Mouse (Mus musculus): ENCODE measurements around the gene Sh3gl1.

Sh3gl1 gene

DNA sequence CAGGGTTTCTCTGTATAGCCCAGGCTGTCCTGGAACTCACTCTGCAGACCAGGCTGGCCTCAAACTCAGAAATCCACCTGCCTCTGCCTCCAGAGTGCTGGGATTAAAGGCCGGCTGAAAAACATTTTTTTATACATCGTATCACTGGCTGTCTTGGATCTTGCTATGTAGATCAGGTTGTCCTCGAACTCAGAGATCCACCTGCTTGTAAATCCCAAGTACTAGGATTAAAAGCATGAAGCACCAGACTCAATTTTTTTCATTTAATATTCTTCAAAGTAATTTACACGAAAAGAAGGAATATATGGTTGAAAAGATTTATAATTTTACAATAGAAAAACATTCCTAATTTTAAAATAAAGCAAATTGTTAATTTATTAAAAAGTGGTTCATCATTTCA is 2.9 kb upstream of the Sh3gl1 start:
- no peak for DNase-seq

DNA sequence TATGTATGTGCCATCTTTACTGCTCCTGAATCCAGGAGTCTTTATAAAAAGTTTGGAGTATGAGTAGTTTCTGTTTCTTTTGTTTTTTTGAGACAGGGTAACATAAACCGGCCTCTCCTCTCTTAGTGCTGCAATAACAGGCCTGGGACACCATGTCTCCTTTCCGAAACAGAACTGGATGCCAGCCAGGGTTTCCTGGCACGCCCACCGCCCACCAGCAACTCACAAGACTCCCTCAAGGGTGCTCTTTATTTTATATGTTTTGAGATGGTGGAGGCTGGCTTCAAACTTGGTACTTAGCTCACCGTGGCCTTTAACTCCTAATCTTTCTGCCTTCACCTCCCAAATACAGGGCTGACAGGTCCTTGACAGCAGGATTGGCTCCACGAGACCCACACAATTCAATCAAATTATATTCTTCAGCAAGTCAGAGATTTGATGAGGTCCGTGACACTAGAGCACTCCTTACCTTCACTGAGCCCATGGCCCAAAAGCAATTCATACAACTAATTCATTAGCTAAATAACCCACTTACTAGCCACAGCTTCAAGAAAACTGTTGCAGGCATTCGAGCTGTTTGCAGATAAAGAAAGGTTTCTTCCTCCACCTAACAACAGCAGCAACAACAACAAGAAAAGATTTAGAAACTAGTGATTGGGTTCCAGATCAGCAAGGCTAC is 2.3 kb upstream of the Sh3gl1 start:
- no peak for DNase-seq

DNA sequence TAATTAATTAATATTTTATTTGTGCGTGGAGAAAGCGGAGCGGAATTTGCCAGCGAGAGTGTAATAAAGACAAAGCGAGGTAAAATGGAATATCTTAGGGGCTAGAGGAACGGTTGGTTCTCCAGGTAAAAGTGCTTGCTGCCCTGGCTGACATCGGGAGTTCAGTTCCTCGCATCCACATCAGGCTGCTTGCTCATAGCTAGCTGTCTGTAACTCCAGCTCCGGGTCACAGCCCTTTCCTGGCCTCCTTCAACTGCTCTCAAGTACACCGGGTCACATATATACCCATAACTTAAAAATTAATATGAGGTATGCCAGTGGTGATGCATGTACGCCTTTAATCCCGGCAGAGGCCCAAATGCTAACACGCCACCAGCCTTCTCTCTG is 459 bp upstream of the Sh3gl1 start:
- DNase-seq: no peak

DNA sequence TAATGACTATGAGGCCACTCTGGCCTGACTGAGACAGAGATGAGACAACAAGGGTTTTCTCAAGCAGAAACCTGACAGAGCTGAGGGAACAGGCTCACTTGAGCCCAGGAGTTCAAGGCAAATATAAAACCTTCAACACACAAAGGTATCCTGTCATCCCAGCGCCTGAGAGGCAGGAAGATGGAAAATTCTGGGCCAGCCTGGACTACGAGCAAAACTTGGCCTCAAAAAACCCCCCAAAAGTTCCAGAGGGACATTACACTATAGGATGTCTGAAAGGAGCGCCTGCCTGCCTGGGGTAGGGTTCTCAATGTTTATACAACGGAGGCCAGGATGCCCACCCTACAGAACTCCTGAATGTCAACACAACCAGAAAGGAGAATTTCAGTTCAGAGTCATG is 1.2 kb downstream of the Sh3gl1 start:
- DNase-seq: no peak

DNA sequence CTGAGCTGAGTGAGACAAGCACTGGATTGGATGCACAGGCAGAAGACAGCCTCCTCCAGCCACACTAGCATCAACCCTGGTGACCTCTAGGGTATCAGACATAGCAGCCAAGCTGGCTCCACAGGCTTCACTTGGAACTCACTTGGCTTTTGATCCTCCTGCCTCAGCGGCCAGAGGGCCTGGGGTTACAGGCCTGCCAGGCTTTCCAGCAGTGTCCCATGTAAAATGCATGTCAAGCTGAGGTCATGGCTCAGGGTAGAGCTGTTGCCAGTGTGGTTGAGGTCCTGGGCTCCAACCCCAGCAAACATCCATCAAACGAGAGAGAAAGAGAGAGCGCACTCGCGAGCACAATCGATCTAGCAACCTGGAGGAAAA is 1.7 kb downstream of the Sh3gl1 start:
- no peak for DNase-seq

DNA sequence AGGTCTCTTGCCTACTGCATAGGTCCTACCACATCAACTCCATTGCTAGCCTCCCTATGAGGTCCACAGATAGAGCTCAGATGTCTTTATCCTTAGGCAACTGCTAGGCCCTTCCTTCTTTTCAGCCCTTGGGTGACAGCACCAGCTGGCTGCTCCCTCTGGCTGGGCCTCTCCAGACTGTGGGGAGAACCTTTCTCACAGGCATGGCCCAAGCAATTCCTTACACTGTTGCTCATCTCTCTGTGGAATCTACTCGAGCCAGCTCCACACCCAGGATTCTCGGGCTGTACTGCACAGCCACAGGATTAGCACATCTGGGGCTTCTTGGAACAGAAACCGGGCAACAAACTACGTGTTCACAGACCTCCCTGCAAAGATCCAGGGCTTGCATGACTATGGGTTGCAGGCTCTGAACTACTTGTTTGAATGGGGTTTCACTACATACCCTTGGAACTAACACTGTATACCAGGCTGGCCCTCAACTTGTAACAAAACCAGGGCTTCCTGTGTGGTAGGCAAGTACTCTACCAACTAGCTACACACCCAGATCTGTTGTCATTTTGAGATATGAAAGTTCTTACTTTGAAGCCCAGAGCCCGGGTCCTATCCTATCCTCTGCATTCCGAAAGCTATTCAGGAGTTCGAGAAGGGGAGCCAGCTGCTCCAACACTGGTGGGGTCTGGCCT is 2.3 kb downstream of the Sh3gl1 start:
- no peak for DNase-seq

DNA sequence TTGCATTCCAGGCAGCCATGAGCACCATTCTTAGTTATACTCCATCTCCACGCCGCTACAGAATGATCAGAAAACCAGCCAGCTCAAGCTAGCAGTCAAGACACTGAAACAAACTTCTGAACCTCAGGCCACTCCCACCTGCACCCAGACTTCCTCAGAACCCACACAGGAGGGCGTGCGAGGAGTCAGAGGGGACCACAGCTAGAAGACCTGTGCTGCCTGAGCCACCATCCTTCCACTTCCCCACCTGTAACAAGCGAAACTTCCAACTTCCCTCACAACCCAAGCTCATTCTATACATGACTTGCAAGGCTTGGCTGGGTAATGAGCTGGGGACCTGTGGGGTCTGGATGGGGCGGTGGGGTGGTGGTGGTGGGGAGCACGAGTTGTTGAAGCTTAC is 3.6 kb downstream of the Sh3gl1 start:
- DNase-seq: no peak

DNA sequence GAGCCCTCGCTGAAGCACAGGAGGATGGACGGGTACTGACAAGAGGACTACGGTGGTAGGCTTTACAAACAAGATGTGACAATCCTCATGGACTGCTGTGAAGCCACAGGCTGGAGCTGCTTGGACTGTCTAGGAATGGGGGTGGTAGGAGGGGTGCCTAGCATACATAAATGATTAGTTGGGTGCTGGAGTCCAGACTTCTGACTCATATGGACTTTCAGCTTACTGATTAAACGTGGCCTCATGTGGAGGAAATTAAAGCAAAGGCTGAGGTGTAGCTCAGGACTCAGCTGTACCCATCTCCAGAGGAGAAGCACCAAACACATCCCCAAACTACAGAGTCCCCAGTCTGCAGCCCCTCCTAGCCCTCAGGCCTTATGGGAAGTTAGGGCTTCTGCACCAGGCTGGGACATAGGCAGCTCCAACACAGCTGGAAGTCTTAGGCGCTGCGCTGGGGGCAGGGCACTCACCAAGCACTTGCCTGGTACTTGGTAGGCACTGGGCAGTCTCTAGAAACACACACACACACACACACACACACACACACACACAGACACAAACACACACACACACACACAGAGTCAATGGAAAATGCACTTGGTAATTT is 4.2 kb downstream of the Sh3gl1 start:
- no peak for DNase-seq

DNA sequence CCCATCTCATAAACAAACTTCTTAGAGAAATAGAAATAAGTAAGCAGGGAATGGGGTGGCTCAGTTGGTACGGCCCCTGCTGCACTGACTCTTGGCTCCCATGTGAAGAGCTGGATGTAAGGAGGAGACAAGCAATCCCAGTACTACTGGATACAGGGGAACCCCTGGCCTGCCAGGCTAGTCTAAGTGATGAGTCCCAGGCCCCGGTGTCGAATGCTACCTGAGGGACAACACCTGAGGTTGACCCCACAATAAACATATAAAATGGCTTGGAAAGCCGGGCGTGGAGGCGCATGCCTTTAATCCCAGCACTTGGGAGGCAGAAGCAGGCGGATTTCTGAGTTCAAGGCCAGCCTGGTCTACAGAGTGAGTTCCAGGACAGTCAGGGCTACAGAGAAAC is 5.0 kb downstream of the Sh3gl1 start:
- no peak for DNase-seq

DNA sequence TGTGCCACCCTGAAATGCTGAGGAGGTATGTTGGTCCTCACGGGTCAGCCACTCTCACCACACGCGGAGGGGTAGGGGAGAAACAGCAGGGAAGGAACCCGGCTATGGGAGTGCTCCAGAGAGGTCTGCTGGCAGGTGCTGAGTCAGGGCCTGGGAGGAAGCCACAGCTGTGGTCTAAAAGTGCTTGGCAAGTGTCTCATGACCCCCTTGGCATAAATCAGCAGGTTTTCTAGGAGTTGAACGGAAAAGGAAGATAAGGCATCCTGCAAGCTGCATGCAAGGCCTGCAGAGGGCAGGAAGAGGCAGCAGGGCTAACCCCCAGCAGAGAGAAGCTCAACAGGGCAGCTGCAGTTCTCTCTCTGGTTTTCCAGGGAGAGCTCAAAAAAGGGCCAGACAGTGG is 5.5 kb downstream of the Sh3gl1 start:
- DNase-seq: no peak

DNA sequence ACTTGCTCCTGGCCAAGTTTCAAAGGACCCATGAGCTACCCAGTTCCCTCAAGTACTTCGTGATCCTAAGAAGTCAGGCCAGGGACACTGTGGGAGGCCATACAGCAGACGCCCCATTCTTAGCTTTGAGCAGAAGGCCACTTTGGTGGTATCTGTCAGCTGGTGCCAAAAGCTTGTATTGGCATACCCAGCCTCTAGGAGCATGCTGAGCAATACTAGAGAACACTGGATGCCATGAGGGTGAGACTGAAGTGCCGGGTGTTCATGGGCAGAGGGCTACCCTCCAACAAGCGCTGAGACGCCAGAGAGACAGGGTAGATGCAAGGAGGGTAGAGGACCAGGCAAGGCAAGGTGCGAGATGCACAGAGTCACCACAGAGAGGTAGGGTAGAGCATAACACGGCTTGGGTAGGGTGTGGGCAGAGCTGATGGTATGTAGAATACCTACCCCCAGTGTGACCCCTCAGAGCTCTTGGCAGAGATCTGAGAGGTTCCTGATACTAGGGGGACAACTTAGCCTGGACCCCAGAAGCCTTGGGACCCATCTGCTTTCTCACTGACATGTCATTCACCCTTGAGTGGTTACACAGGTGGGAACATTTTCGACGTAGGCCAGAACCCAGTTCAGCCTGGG is 6.1 kb downstream of the Sh3gl1 start:
- DNase-seq: no peak

DNA sequence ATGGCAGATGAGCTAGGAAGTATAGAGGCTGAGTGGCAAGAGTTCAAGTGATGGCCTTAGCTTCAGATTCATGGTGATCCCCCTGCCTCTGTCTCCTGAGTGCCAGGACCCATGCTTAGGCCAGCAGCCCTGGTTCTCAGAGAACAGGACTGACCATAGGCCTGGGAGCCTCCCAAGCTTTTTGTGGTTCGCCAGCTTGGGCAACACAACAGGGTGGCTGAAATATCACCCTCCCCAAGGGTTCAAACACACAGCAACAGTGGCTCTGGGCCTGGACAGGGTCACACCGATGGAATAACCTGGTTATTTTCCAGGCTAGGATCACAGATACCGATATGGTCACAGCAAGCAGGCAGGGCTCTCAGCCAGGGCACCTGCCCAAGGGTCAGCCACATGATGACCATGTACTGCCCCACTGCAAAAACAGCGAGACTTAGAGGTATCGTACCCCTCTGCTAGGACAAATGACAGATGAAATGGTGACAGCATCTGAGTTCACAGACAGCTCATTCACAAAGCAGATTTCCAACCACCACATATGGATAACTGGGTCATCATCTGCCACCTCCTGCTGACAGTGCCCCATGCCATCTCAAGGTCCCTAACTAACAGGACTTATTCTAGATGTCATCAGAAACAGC is 8.5 kb downstream of the Sh3gl1 start:
- DNase-seq: no peak

DNA sequence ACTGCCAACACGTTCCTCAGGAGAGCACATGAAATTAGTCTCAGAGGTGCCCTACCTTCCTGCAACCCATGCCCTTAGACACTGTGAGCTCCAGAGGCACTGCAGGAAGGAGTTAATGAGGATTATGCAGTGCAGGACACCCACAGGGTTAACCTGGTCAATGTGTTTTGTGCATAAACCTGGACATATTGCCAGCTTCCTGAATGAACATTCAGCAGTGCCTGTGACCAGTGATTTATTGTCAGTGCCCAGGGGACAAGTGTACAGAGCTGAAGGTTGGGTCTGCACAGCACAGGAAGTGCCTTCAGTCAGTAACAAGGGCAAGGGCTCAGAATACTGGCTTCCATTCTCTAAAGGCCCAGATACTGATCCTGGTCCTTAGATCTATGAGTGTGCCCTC is 9.6 kb downstream of the Sh3gl1 start:
- DNase-seq: no peak

DNA sequence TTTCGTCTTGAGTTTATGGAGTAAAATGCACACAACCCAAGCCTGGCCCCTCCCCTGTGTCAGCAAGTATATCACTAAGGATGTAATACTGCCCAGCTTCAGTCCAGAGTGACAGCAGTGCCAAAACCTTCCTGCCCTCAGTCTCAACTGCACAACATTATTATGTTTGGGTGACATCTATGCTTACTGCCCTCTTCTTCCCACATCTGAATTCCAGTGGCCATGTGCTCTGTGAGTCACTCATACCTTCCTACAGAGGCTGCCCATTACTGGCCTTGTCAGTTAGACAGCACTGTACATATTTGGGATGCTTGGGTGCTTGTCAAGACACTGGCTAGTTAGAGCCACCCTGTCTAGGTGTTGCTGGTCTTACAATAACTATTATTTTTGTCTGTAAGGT is 10.1 kb downstream of the Sh3gl1 start:
- DNase-seq: no peak

DNA sequence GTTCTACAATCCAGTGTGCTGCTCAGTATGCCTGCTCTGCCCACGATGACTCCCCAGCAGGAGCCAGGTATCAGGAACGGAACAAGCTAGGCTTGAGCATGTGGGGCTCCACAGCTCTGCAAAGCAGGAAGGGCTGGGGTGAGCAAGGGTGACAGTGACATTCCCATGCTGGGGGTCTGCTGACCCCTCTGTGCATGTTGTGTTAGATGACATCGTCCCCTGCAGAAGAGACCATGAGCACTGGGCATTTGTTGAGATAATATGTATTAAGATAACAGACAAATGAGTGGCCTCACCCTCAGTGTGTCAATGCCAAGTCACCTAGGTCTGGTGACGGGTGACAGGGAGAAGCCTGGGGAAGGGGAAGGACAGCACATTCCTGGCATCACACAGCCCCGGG is 11.5 kb downstream of the Sh3gl1 start:
- DNase-seq: no peak

DNA sequence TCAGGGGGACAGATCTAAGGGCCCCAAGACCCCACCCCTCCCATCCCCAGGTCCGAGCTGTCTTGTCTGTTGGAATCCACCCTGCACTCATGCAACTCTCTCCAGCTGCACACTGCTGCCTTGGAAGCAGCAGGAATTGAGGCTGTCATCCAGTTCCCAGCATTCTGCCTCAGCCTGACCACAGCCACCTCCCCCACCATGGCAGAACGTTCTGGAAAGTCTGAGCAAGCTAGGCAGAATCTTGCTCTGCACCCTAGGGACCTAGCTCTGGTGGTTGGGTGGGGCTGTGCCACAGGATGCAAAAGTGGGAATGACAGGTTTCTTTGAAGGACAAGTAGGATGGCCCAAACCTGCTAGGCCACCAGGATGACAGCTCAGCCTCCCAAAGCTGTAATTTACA is 12.0 kb downstream of the Sh3gl1 start:
- no peak for DNase-seq

DNA sequence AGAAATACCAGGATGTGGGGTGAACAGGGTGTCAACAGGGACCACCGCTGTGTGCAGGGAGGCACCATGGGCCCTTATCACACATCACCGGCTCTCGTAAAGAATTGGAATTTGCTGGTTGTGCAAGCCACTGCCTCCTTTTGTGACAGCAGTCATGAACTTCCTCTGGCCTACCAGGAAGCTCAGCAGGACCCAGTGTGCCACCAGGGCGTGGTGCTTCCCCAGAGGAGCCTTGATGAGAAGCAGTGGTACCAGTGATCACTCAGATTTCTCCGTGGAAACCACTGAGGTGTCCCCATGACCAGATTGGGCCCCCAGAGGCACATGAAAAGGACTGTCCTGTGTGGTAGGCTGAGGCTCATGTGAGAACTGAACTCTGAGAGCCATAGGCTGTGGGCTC is 13.0 kb downstream of the Sh3gl1 start:
- no peak for DNase-seq

DNA sequence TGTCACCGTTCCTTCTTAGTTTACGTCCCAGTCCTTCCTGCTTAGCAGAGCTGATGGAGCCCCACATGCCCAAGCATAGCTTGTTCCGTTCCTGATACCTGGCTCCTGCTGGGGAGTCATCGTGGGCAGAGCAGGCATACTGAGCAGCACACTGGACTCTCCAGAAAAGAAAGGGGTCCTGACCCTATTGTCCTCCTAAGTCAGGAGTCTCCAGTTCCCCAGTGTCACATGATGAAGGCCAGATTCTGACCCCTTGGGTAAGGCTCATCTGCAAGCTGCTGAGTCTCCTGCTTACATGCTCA is 13.5 kb downstream of the Sh3gl1 start:
- no peak for DNase-seq

DNA sequence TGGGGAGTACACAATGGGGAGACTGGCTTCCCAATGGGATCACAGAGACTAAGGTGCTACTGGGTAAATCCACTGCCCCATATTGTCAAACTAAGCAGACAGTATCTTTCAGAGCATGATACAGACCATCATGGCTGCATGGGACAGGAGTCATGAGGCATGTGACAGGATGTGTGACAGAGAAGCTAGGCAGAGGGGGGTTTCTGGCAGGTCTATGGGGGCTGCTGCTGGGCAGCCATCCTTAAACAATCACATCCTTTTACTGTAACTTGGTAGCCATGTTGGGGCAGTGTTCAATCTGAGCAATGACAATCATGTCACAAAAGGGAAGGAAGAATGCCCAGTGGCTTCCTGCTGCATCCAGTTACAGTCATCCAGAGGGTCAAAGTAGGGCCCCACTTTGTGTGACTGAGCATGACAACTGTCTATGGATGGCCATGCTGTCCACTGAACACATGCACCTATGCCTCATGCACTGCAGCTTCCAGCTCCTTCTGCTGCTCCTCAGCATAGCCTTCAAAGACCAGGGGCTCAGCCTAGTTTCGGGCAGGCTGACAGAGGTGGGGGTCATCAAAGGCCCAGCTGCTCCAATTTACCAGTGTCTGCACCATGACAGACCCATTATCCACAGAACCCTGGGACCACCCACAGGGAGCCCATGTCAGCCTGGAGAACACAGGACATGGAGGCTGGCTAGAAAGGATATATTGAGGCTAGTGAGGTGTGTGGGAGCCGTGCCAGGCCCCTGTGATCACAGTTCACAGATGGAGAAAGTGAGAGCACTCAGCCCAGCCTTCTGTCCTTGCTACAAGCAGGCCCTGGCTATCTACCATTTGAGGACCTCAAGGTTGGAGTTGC is 14.1 kb downstream of the Sh3gl1 start:
- no peak for DNase-seq

DNA sequence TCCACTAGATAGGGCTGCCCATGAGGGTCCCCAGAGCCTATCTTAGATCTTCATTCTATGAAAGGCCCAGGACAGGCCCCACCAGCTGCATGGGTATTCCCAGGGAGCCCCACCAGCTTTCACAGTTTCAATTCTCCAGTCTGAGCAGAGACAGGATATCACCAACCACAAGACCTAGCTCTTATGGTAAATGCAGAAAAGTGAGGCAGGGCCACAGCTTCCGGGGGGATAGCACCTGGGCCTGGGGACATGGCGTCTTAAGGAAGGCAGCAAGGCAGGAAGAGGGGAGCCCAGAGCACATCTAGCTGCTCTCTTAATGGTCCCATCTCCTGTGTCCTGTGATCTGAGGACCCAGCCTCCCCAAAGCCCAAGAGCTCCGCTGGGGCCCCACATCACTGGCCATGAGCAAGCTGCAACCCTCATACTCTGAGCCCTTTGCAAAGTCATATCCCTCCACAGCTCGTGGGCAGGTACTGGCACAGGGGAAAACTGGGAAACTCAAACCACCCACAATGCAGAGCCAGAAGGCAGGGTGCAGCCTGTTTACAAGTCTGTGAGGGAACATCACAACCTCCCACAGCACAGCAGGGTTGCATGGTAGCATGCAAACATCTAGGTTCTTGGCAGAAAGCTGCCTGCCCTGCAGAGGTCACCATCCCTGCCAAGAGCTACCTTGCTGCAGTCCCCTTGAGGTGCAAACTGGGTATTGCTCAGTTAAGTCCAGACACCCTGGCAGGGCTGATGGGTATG is 15.1 kb downstream of the Sh3gl1 start:
- DNase-seq: peak; percentile 78 to 84

DNA sequence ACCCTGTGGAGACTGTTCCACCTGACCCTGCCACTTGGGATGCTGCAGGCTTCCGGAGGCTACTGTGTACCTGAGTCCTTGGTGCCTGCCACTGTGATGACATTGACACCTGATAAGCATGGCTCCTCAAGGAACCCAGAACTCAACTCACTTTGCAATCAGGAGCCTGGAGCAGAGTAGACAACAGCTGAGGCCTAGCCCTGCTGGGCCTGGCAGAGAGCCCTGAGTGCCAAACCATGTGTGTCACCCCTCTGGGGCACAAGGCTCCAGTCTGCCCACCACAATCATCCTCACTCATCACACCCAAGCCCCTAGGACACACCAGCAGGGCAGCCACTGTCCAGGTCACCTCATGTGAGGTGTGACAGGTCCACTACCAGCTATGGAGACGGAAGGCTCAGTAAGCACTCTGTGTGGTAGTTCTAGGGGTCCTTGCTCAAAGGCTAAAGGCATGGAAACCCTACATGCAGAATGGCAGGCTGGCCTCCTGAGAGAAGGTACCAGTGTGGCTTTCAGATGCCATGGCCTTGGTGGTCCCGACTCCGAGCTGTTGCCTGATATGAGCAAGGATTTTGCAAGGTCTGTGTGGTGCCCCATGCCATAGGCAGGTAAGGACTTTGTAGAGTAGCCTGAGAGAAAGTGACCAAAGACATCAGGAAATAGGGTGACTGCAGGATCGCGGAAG is 15.9 kb downstream of the Sh3gl1 start:
- no peak for DNase-seq

All from thymus, adult 18-20 months (tissue).